Mouse (Mus musculus) cortical plate, adult 2 months (tissue): ENCODE data around the gene Fhl2. TPM values are rescaled to one million over a fixed set of nuclear protein-coding genes. Genes with fewer than 3 reads are reported as not detected.
A peak's percentile ranks its signal among the peaks of the same experiment; 100 is the strongest.

Experiments used
- H3K27ac ChIP-seq: fragments of 200-500 bp; 2 replicates; pipeline ENCODE4 v1.5.1; 2012; ENCODE audit warnings: low read length, control low read depth, inconsistent platforms; ENCODE audit not compliant: insufficient read depth
- H3K4me1 ChIP-seq: fragments of 200-500 bp; 2 replicates; pipeline ENCODE4 v1.6.1; 2011; ENCODE audit warnings: low read length; ENCODE audit not compliant: control insufficient read depth, insufficient read depth
- H3K4me3 ChIP-seq: fragments of 200-500 bp; 2 replicates; pipeline ENCODE4 v1.5.1; 2011; ENCODE audit warnings: mild to moderate bottlenecking, low read length, control low read depth; ENCODE audit not compliant: insufficient read depth
- CTCF ChIP-seq: fragments of 200-500 bp; IDR thresholded peaks from 2 replicates; pipeline ENCODE4 v1.5.1; 2011; ENCODE audit warnings: mild to moderate bottlenecking, control low read depth, low read length; ENCODE audit not compliant: insufficient read depth; ENCODE audit errors: extremely low read depth
- POLR2A ChIP-seq: fragments of 200-500 bp; IDR thresholded peaks from 2 replicates; pipeline ENCODE4 v1.6.1; 2011; ENCODE audit warnings: mild to moderate bottlenecking, low read length, control low read depth; ENCODE audit not compliant: insufficient read depth; ENCODE audit errors: extremely low read depth
- polyA plus RNA-seq: library from polyadenylated mRNA; depleted of rRNA; stranded (reverse); fragments of >200 nt; gene quantifications from 2 replicates; pipeline ENCODE4 v1.2.3, GENCODE M21; 2012; rRNA removed

Fhl2 gene
- polyA plus RNA-seq, 1 experiment = 88.7 TPM

- Histone ChIP-seq H3K27ac (peak overlapping the region; percentile 72; the same call in 1 of the 2 replicates), H3K4me3 (peak overlapping the region; percentile 64)
- no peak for TF ChIP-seq POLR2A
- no peak for TF ChIP-seq CTCF
These were observed 105.3 kb downstream of the Fhl2 start for GRCm38 (mm10) chr1:43091306-43092055.

GRCm38 (mm10) chr1:43090418-43090817, 106.4 kb downstream of the Fhl2 start:
- H3K4me1 ChIP-seq = peaks cover 5% of the 10 kb centered on the region; the same call in 1 of the 2 replicates
- no peak overlapping the region for H3K27ac ChIP-seq
- H3K4me3 ChIP-seq = no peak overlapping the region
- no peak for TF ChIP-seq POLR2A
- TF ChIP-seq CTCF = no peak

More at GRCm38 (mm10) chr1:43091306-43092055, 105.3 kb downstream of the Fhl2 start:
- H3K4me1 ChIP-seq = peaks cover 5% of the 10 kb centered on the region; the same call in 1 of the 2 replicates

- TF ChIP-seq CTCF (no peak), POLR2A (no peak)
These were observed 113.8 kb downstream of the Fhl2 start for GRCm38 (mm10) chr1:43082946-43083345.

GRCm38 (mm10) chr1:43078124-43078523, 118.7 kb downstream of the Fhl2 start:
- Histone ChIP-seq H3K4me1 (no peaks in the 10 kb centered on the region), H3K27ac (no peak overlapping the region), H3K4me3 (no peak overlapping the region)
- TF ChIP-seq CTCF (no peak), POLR2A (no peak)

More at GRCm38 (mm10) chr1:43082946-43083345, 113.8 kb downstream of the Fhl2 start:
- no peaks in the 10 kb centered on the region for H3K4me1 ChIP-seq
- no peak overlapping the region for H3K4me3 ChIP-seq
- H3K27ac ChIP-seq = no peak overlapping the region

- no peak for TF ChIP-seq POLR2A
- no peak for TF ChIP-seq CTCF
- Histone ChIP-seq H3K4me1 (no peaks in the 10 kb centered on the region), H3K27ac (no peak overlapping the region), H3K4me3 (no peak overlapping the region)
These were observed 122.0 kb downstream of the Fhl2 start for GRCm38 (mm10) chr1:43074791-43075190.

Other genes starting within 250 kb of the Fhl2 start
- 13.1 and 13.4 TPM in 2 replicates for gene Gpr45, start 244.1 kb downstream of the Fhl2 start, polyA plus RNA-seq
- gene Tgfbrap1, start 98.3 kb downstream of the Fhl2 start, polyA plus RNA-seq = 37.2 and 37.4 TPM in 2 replicates
- gene AI597479, start 98.3 kb downstream of the Fhl2 start, polyA plus RNA-seq = 21.8 and 23.2 TPM in 2 replicates
- gene Nck2, start 247.6 kb upstream of the Fhl2 start, polyA plus RNA-seq = 29.0 and 29.5 TPM in 2 replicates